Mouse (Mus musculus) adrenal gland, postnatal 36 days (tissue): ENCODE data around the gene Twf2. TPM values are rescaled to one million over a fixed set of nuclear protein-coding genes. Genes with fewer than 3 reads are reported as not detected.

Experiments used
- DNase-seq, 2 experiments: peaks; one replicate each; pipeline ENCODE4 v3.0.0; 2021; ENCODE audit warnings: mixed read lengths in 1 of 2
- total RNA-seq, 2 experiments: library from RNA; stranded (reverse); gene quantifications; 2 replicates each; pipeline ENCODE4 v1.2.3; 2021

The Twf2 gene
- total RNA-seq, 2 experiments from 2014 or later, result 64.8 to 117 TPM

- no peak for DNase-seq
These were observed 25.1 kb upstream of the Twf2 start for GRCm38 (mm10) chr9:106177799-106178198.

DNA sequence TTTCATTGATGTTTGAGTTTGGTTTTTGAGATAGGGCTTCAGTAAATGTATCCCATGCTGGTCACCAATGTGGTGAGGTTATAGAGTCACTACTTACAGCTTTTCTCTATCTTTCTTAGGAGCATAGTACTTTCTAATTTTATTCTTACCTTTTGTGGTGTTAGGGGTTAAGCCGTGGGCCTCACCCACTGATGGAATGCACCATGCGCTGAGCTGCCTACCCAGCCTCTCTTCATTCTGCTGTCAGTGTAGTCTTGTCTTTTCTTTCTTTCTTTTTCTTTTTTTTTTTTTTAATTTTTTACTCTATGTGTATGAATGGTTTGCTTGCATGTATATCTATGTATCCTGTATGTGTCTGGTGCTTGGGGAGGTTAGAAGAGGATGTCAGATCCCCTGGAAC, 23.5 kb upstream of the Twf2 start:
- DNase-seq, result no peak

DNA sequence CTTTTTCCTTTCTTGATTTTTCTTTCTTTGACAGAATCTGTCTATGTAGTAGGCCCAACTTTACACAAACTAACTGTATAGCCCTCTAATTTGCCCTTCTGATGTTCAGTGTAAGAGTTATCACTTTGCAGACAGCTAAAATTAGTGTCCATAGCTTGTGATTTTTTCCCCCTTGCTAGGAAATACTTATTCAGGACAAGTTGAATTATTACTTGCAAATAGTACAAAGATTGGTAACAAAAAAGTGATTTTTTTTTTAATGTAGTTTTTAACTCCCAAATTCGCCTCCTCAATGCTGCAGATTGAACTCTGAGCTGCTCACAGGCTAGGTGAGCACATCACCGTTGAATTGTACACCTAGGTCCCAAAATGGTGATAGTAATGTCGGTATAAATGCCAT, 22.9 kb upstream of the Twf2 start:
- DNase-seq, result no peak

DNA sequence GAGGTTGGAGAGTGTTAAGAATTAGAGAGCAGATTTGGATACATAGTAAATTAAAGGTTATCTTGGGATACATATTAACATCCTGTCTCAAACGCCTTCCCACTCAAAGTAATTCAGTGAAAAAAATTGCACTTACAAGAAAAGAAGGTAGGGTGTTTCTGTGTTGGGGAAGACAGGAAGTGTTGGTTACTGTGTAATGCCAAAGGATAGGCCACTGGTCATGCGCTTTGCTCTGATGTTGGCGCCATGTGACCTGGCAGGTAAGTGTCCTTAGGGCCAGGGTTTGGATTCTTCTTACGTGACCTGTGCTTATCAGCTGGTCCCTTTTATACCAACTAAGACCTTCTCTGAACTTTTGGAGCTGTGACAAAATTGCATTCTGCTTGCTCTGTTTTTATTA, 20.8 kb upstream of the Twf2 start:
- DNase-seq, result no peak

DNA sequence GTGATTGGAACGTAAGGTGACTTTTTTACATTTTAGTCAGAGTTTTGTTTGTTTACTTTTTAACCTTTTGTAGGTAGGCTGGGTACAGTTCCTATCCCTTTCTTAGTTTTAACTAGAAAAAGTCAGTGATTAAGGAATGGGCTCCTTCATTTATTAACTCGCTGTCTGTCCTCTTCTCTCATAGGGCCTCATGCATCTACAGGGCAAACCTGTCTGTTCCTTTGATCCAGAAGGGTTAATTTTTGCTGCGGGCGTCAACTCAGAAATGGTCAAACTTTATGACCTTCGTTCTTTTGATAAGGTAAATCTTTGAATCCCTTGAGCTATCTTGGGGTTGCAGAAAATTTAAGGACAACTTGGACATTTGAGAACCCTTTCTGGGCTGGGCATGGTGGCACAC, 18.9 kb upstream of the Twf2 start:
- DNase-seq, result no peak

DNA sequence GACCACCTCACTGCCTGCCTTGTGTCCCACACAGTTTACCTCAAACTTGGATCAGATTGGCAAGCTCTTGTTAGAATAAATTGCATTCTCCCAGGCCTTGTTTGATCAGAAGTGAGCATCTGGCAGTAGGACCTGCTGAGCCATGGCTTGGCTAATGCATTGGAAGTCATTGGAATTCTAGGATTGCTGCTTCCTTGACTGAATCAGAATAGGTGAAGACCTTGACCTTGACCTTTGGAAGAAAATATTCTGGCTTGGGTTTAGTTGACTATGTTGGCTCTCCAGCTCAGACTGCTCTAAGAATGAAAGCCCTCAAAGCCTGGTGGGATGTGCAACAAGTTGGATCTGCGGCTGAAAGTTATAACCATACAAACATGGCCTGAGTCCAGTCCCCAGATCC, 11.6 kb upstream of the Twf2 start:
- DNase-seq, result no peak

- no peak for DNase-seq
These were observed 10.9 kb upstream of the Twf2 start for GRCm38 (mm10) chr9:106192024-106192423.

DNA sequence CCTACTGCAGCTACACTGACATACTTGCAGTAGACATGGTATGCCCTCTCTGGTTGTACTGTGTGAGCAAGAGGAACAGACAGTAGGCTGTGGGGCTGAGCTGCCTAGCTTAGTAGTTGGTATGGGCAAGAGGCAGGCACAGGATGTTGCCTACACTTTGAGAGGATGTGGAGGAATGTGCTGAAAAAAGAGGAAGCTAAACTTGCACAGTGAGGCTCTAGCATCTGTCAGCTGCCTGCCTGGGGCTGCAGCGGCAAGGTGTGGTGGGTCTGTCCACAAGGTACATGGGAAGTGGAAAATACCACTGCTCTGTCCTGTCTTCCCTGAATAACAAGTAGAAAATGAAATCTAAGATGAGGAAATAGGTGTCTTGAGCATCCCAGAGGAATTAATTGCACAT, 9.9 kb upstream of the Twf2 start:
- no peak for DNase-seq

GRCm38 (mm10) chr9:106193930-106194807, 8.7 kb upstream of the Twf2 start:
- peak in 1 of 2 experiments; percentile 50 for DNase-seq

- no peak for DNase-seq
These were observed 7.2 kb upstream of the Twf2 start for GRCm38 (mm10) chr9:106195693-106196092.

- DNase-seq, result no peak
These were observed 5.7 kb upstream of the Twf2 start for GRCm38 (mm10) chr9:106197081-106197713.

DNA sequence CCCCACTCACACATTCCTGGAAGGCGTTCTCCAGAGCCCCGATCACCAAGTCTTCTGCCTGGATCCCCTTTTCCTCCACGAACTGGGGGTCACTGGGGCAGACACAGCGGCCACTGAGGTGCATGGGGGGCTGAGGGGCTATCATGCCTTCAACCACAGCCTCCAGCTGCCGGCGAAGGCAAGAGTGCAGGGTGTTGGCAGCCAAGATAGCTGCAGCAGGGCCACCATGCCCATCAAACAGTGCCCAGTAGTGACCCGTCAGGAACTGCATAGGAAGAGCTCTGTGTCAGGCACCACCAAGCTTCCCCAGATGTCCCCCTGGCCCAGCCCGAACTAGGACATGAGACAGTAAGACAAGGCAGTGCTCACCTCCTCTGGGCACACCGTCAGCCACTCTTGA, 5.2 kb upstream of the Twf2 start:
- DNase-seq, result no peak

DNA sequence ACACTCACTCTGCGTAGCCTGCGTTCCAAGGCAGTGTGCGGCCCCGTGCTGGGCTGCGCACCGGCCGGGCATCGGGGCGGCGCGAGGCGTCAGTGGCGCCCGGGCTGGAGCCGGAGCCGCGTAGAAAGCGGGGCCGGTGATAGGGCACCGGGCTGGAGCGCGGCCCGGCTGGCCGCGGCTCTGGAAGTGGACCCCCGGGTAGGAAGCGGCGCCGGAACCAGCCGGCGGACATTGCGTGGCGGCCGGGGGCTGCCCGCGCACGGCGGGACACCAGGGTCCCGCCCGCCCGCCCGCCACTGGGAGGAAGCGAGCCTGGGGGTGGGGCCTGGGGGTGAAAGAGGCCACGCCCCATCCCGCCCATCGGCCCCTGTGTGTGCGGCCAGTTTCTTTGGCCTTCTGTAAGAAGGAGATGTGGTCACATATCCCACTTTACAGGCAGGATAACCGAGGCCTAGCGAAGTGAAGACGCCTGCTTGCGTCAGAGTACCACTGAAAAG, 3.9 kb upstream of the Twf2 start:
- peak; percentile 88 to 94 for DNase-seq

DNA sequence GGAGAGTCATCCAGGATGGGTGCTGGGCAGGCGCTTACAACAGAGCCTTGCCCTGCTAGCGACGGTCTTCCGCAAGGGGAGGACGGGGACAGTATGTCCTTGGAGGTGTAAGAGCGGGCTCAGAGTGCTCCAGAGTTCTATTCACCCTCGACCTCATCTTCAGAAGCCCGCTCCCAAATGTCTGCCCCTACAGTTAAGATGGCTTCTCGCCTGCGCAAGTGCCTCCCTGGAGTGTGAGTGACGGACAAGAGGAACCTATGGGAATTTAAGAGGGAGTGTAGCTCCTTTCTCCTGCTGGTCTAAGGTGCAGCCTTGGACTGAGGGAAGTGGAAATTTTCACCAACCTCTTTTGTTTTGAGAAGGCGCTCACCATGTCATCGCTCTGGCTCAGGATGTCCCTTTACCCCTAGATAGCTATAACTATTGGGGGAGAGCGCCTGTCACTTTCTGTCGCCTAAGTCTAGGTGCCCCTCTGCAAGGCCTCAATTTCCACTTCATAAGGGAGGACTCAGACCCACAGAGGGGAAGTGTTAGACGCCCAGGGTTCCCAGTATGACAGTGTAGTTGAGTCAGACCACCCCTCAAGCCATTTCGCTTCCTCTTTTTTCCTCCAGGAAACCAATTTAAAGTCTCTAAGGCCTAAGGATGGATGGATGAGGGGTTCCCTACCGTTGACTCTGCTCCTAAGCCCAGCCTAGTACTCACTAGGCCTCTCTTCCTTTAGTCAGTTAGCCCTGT, 3.2 kb upstream of the Twf2 start, which contains the start of gene Ppm1m:
Gene Ppm1m, minus strand, starts transcription at position 212 of the 738 bp plus-strand sequence.
- DNase-seq, result no peak

GRCm38 (mm10) chr9:106201895-106202294, 1.0 kb upstream of the Twf2 start:
- DNase-seq, result no peak

DNA sequence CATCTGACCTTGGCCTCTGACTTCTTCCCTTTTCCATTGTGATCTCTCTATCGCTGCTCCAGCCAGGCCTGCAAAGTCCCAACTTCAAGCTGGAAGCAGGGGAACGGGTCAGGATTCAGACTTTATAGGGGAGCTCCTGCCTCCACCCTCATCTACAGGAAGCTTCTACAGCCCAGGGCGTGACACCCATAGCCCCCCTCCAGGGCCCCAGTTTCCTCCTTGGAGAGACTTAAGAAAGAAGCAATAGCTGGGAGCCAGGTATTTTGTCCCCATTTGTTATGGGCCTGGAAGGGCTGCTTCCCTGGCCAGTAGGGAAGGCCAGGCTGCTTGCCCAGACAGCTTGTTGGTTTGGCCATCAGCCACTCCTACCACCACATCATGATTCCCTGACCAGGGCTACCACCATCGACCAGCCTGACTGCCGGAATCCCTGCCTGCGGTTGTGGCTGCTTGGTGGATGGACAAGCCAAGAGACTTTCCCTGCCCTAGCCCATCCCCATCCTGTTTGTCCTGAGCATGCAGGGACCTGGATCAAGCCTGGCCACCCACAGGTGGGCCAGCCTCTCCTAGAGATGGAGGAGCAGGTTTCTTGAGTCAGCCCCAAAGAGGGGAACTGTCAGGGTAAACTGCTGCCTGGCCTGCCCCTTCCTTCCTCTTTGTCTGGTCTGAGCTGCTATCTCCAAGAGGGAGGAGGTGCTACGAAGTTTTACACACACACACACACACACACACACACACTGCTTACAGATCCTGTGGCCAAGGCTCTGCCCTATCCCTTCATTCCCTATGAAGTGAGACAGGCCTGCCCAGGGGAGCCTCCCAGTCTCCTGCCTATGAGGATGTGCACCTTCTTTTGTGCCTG, 1.3 kb downstream of the Twf2 start:
- peak; percentile 44 to 54 for DNase-seq

- DNase-seq, result peak; percentile 70 to 76
These were observed 2.9 kb downstream of the Twf2 start for GRCm38 (mm10) chr9:106205713-106206290.

DNA sequence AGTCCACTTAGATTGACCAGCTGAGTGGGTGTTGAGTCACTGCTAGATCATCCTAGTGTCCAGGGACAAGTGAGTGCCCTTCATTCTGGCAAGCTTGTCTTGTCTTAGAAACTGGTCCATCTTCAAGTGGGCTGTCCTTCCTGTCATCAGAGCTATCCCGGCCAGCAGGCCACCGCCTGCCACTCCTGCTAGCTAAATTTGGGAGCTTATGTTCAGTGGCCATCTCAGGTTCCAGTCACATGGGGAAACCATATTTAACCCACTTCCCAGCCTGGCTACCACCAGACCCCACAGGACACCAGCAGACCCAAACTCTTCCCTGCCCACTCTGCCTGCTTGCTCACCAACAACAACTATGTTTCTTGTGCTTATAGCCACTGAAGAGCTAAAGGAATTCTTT, 3.6 kb downstream of the Twf2 start:
- peak; percentile 49 to 55 for DNase-seq

GRCm38 (mm10) chr9:106208181-106208580, 5.3 kb downstream of the Twf2 start:
- DNase-seq, result no peak

- DNase-seq, result peak in 1 of 2 experiments; percentile 48
These were observed 7.0 kb downstream of the Twf2 start for GRCm38 (mm10) chr9:106209954-106210353.
